Mouse (Mus musculus) midbrain, postnatal 0 days (tissue): ENCODE measurements at regions not wholly inside any gene's neighbourhood (a gene's known extent, or its start where the extent isn't known, plus 50 kb on each side); places are given as distances from the start of the nearest gene placed in this dataset.

Source experiments
- ATAC-seq: fragments of 200-750 bp; cut with Nextera tagmentation; 2 replicates; pipeline ENCODE4 v1.8.0; 2017; ENCODE audit warnings: moderate number of reproducible peaks, mild to moderate bottlenecking, moderate TSS enrichment, moderate library complexity; ENCODE audit not compliant: low FRiP score
- DNase-seq: peaks from one replicate; pipeline ENCODE4 v3.0.0-alpha.2; 2015; ENCODE audit warnings: low spot score
- H3K27ac ChIP-seq: fragments of 300-500 bp; sonication (generic); 2 replicates; pipeline ENCODE4 v1.5.1; 2014; ENCODE audit warnings: low read depth, mild to moderate bottlenecking, low read length, mixed read lengths
- H3K27me3 ChIP-seq: fragments of 300-500 bp; sonication (generic); 2 replicates; pipeline ENCODE4 v1.6.1; 2014; ENCODE audit warnings: low read length, control low read depth, mixed read lengths; ENCODE audit not compliant: insufficient read depth
- H3K36me3 ChIP-seq: fragments of 300-500 bp; sonication (generic); 2 replicates; pipeline ENCODE4 v1.6.1; 2014; ENCODE audit warnings: low read length, control low read depth, mixed read lengths; ENCODE audit not compliant: insufficient read depth
- H3K4me1 ChIP-seq: fragments of 300-500 bp; sonication (generic); 2 replicates; pipeline ENCODE4 v1.6.1; 2014; ENCODE audit warnings: mild to moderate bottlenecking, control low read depth, antibody characterized with exemption, low read length, mixed read lengths; ENCODE audit not compliant: insufficient read depth
- H3K4me2 ChIP-seq: fragments of 300-500 bp; sonication (generic); 2 replicates; pipeline ENCODE4 v1.6.1; 2014; ENCODE audit warnings: low read depth, mild to moderate bottlenecking, low read length, mixed read lengths; ENCODE audit not compliant: poor library complexity, severe bottlenecking
- H3K4me3 ChIP-seq: fragments of 300-500 bp; sonication (generic); 2 replicates; pipeline ENCODE4 v1.5.1; 2014; ENCODE audit warnings: low read depth, mild to moderate bottlenecking, low read length, moderate library complexity
- H3K9ac ChIP-seq: fragments of 300-500 bp; sonication (generic); replicated peaks from 2 replicates; pipeline ENCODE4 v1.6.1; 2014; ENCODE audit warnings: mild to moderate bottlenecking, low read length, moderate library complexity, mixed read lengths; ENCODE audit not compliant: poor library complexity, severe bottlenecking
- H3K9me3 ChIP-seq: fragments of 300-500 bp; sonication (generic); 2 replicates; pipeline ENCODE4 v1.6.1; 2016; ENCODE audit warnings: low read length, control low read depth
- CTCF ChIP-seq: IDR thresholded peaks from 2 replicates; pipeline ENCODE4 v1.5.1; 2016; ENCODE audit warnings: antibody characterized with exemption, mild to moderate bottlenecking
- WGBS: fragments of 180-500 bp; shearing (Covaris S2); extraction: QIAGEN DNeasy Blood & Tissue Kit; methylation state at CpG from one replicate; pipeline ENCODE4 v1.1.7; 2014; 5-methylcytosine and 5-hydroxymethylcytosine counted together

DNA sequence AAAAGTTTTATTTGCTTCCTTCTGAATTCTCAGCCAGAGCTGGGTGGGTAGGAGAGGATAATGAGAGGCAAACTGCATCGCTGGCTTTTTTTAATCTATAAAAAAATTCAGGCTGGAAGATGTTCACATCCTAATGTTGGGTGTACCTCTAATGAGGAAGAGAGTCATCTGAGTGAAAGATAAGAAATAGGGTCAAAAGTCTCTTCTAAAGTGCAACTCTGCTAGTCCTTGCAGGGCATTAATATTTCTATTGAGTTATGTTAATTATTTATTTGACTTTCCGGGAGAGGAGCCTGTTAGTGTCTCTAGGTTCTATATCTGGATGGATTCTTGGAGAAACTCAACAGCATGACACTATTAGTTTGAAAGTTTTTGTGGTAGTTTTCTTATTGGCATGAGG, 182.2 kb upstream of the Camk1g start:
- H3K36me3 ChIP-seq: no peaks in the 10 kb centered on the region
- ATAC-seq: no peak
- no peak overlapping the region for H3K9ac ChIP-seq
- no peak overlapping the region for H3K4me3 ChIP-seq
- no peaks in the 10 kb centered on the region for H3K4me1 ChIP-seq
- H3K27ac ChIP-seq: no peak overlapping the region
- TF ChIP-seq CTCF: no peak
- H3K4me2 ChIP-seq: no peak overlapping the region
- DNase-seq: no peak
- no peaks in the 10 kb centered on the region for H3K27me3 ChIP-seq
- no peaks in the 10 kb centered on the region for H3K9me3 ChIP-seq
- 73% methylated on average over 2 of the region's 2 CpGs for WGBS

DNA sequence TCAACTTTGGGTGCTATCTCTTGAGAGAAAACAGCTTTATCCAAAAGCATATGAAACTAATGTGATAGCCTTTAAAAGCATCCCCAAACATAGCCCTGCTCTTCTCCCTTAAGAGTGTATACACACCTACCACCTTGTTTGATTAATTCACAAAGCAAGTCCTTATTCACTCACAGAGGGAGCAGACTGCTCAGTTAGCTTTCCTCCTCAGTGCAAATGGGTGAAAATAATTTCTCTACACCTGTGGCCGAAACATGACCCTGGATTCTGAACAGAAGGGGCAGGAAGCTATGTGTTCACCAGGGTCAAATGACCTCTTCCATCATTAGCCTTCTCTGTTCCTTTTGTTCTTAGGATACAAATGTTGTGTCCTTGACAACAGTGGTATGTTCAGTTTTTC, 181.2 kb upstream of the Camk1g start:
- Histone ChIP-seq H3K27ac (no peak overlapping the region), H3K4me2 (no peak overlapping the region), H3K4me1 (no peaks in the 10 kb centered on the region), H3K27me3 (no peaks in the 10 kb centered on the region), H3K9me3 (no peaks in the 10 kb centered on the region), H3K36me3 (no peaks in the 10 kb centered on the region), H3K9ac (no peak overlapping the region), H3K4me3 (no peak overlapping the region)
- WGBS: 88% methylated on average over 1 of the region's 1 CpGs
- no peak for ATAC-seq
- no peak for DNase-seq
- TF ChIP-seq CTCF: no peak

DNA sequence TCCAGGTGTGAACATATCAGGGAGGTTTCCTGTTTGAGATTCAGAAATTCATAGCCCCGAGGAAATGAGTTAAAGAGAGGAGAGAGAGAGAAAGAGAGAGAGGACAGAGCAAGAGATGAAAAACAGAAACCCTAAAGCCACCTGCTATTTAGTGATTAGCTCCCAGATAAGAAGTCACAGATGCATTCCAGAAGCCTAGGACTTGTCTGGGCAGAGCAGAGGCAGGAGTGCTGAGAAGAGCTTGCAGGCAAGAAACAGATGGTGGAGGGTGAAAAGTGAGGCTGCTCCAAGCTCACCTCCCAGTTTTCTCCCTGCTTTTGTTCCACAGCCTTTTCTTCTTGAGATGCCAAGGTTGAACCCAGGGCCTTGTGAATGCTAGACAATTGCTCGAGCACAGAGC, 180.7 kb upstream of the Camk1g start:
- Histone ChIP-seq H3K4me1 (no peaks in the 10 kb centered on the region), H3K36me3 (no peaks in the 10 kb centered on the region), H3K27ac (no peak overlapping the region), H3K4me2 (no peak overlapping the region), H3K9me3 (no peaks in the 10 kb centered on the region), H3K4me3 (no peak overlapping the region), H3K27me3 (no peaks in the 10 kb centered on the region), H3K9ac (no peak overlapping the region)
- no peak for TF ChIP-seq CTCF
- ATAC-seq (no peak), DNase-seq (no peak)
- 45% methylated on average over 2 of the region's 2 CpGs for WGBS

DNA sequence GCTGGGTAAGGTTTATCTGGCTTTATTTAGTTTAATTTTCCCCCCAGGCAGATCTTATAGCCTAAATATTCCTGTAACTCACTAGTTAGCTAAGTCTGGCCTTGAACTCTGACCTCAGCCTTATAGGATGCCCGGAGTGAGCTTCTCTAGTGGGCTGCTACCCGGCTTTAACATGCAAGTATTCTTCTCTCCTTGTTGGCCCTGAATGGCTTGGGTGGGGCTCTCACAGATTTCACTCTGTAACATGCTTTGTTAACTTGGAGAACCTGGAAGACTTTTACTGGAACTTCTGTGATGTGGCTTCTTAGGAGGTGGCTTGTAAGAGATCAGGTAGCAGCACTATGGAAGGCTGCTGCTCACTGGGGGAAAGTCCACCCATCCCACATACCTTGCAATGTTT, 177.3 kb upstream of the Camk1g start:
- no peak for ATAC-seq
- Histone ChIP-seq H3K27ac (no peak overlapping the region), H3K4me2 (no peak overlapping the region), H3K36me3 (no peaks in the 10 kb centered on the region), H3K9me3 (no peaks in the 10 kb centered on the region), H3K27me3 (no peaks in the 10 kb centered on the region), H3K4me3 (no peak overlapping the region), H3K4me1 (no peaks in the 10 kb centered on the region), H3K9ac (no peak overlapping the region)
- no peak for TF ChIP-seq CTCF
- DNase-seq: no peak
- WGBS: 85% methylated on average over 2 of the region's 2 CpGs

DNA sequence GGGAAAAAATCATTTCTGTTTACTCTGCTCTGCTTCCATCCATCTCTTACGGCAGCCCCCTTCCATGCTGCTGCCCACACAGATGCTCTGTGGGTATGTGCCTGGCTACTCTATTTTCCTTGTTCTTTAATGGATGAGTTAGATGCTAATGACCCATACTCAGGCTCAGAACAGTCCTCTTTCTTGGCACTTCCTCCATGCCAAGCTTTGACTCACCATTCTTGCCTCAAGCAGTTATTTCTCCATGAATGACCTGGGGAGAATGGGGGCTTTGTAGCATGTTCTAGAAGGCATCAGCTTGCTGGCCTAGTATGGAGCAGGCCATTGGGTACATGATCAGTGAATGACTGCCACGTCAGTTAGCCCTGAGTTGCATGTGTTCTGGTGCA, 175.9 kb upstream of the Camk1g start:
- no peak overlapping the region for H3K4me2 ChIP-seq
- no peaks in the 10 kb centered on the region for H3K36me3 ChIP-seq
- H3K9ac ChIP-seq: no peak overlapping the region
- no peak for TF ChIP-seq CTCF
- no peaks in the 10 kb centered on the region for H3K27me3 ChIP-seq
- H3K4me1 ChIP-seq: no peaks in the 10 kb centered on the region; the same call in 1 of the 2 replicates
- H3K4me3 ChIP-seq: no peak overlapping the region
- WGBS: 88% methylated on average over 2 of the region's 2 CpGs
- H3K27ac ChIP-seq: no peak overlapping the region
- DNase-seq (no peak), ATAC-seq (no peak)
- no peaks in the 10 kb centered on the region for H3K9me3 ChIP-seq

DNA sequence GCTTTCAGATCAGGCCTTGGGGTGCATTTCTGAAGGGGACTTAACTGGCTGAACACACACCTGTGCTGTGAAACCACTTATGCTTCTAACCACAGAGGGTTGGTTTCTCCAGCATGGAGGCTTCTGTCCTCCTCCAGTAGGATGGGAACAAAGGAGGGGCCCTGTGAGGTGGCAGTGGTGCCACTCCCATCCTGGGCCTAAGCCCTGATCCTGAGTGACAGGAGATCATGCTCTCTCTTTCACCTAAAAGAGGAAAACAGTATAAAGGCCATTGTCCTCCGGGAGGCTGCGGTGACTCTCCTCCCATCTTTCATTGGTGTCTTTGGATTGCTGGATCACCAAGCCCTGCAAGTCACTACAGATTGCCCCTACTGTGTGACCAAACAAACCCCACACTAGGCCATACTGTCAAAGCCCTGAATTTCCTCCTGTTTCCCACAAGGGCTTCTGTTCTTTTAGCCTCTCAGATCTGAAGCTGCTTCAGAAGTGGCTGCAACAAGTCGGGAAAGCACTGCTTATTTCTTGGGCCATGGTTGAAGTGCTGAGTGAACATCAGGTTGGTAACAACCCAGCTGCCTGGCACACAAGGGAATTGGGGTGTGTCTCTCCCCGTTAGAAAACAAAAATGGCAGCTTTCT, 175.4 kb upstream of the Camk1g start:
- no peaks in the 10 kb centered on the region; the same call in 1 of the 2 replicates for H3K4me1 ChIP-seq
- TF ChIP-seq CTCF: no peak
- no peak overlapping the region for H3K4me3 ChIP-seq
- H3K36me3 ChIP-seq: no peaks in the 10 kb centered on the region
- H3K27ac ChIP-seq: no peak overlapping the region
- H3K27me3 ChIP-seq: no peaks in the 10 kb centered on the region
- ATAC-seq (no peak), DNase-seq (no peak)
- H3K9me3 ChIP-seq: no peaks in the 10 kb centered on the region
- no peak overlapping the region for H3K9ac ChIP-seq
- WGBS: 37% methylated on average over 4 of the region's 4 CpGs
- H3K4me2 ChIP-seq: no peak overlapping the region
